Mouse (Mus musculus): ENCODE data around the gene Ccdc92b.

Ccdc92b gene

DNA sequence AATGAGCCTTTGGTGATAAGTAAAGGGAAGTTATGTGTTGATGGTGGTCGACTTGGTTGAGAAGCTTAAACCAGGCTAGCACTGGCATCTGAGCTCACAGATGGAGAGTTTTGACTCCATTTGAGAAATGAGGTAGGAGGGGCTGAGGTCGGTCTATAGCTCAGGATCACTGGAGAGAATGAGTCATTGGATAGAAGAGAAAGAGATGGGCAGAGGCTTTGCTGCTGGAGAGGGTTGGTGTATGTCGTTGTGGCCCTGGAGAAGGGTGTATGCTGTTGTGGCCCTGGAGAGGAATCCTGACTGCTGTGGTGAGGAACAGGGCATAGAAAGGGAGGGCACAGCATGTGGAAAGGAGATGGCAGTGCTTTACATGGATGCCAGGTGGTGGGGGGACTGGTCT is 36.5 kb downstream of the Ccdc92b start:
- DNase-seq (ENCODE audit: low read depth, low spot score) = no peak
- Histone ChIP-seq H3K27me3 (ENCODE audit: control insufficient read depth, insufficient read depth, low read length, poor library complexity, severe bottlenecking) (no peaks in the 10 kb centered on the region), H3K36me3 (ENCODE audit: control insufficient read depth, insufficient read depth, low read length, poor library complexity, severe bottlenecking) (peaks cover 13% of the 10 kb centered on the region)

DNA sequence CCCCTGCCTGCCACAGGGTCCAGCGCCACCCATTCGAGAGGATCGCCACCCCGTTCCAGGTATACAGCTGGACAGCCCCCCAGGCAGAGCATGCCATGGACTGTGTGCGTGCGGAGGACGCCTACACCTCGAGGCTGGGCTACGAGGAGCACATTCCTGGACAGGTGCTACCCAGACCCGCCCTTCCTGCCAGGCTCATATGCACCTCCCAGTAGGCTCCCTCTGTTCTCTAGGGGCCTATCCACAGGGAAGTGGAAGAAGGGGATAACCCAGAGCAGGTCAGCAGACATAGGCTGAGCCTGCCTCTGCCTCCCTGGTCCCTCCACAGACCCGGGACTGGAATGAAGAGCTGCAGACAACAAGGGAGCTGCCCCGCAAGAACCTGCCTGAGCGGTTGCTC is 40.9 kb downstream of the Ccdc92b start:
- Histone ChIP-seq H3K27me3 (ENCODE audit: control insufficient read depth, insufficient read depth, low read length, poor library complexity, severe bottlenecking) (no peaks in the 10 kb centered on the region), H3K36me3 (ENCODE audit: control insufficient read depth, insufficient read depth, low read length, poor library complexity, severe bottlenecking) (peaks cover 13% of the 10 kb centered on the region)
- no peak for DNase-seq (ENCODE audit: low read depth, low spot score)

DNA sequence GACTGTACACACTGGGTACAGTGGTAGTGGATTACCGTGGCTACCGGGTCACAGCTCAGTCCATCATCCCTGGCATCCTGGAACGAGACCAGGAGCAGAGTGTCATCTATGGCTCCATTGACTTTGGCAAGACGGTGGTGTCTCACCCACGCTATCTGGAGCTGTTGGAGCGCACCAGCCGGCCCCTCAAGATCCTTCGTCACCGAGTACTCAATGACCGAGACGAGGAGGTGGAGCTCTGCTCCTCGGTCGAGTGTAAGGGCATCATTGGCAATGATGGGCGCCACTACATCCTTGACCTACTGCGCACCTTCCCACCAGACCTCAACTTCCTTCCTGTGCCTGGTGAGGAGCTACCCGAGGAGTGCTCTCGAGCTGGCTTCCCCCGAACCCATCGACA is 42.2 kb downstream of the Ccdc92b start:
- Histone ChIP-seq H3K27me3 (ENCODE audit: control insufficient read depth, insufficient read depth, low read length, poor library complexity, severe bottlenecking) (no peaks in the 10 kb centered on the region), H3K36me3 (ENCODE audit: control insufficient read depth, insufficient read depth, low read length, poor library complexity, severe bottlenecking) (peaks cover 12% of the 10 kb centered on the region)
- no peak for DNase-seq (ENCODE audit: low read depth, low spot score)

DNA sequence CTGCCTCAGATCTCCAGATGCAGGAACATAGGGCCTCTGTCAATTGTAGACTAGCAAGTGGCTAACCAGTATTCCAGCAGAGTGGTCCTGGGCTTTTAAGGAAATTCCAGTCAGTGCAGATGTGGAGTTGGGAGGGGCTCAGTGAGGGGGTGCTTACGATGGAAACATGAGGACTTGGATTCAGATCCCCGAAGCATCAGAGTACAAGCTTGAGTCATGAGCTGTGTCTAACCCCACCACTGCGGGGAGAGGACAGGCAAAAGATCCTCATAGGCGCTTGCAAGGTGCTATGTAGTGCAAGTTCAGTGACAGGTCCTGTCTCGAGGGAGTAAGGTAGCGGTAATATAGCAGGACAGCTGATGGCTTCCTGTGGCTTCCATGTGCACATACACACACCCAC is 42.8 kb downstream of the Ccdc92b start:
- DNase-seq (ENCODE audit: low read depth, low spot score) = no peak
- Histone ChIP-seq H3K27me3 (ENCODE audit: control insufficient read depth, insufficient read depth, low read length, poor library complexity, severe bottlenecking) (no peaks in the 10 kb centered on the region), H3K36me3 (ENCODE audit: control insufficient read depth, insufficient read depth, low read length, poor library complexity, severe bottlenecking) (peaks cover 12% of the 10 kb centered on the region)

DNA sequence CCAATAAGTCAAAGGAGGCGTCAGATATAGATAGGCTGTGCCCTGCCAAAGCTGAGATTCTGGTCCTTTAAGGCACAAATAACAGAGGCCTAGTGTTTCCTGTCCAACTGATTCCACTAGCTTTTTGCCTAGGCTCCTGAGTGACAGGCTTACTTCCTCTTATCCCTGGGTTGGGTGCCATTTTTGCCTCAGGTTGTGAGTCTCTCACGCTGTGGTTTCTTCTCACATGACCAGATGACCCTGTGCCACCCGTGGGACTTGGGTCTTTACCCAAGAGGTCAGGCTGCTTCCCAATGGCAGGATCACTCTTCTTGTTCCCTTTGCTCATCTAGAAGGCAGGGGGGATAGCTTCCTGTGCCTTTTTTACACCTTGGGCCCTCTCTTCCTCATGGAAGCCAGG is 44.9 kb downstream of the Ccdc92b start:
- H3K27me3 ChIP-seq (ENCODE audit: control insufficient read depth, insufficient read depth, low read length, poor library complexity, severe bottlenecking) = no peaks in the 10 kb centered on the region
- DNase-seq (ENCODE audit: low read depth, low spot score) = no peak
- H3K36me3 ChIP-seq (ENCODE audit: control insufficient read depth, insufficient read depth, low read length, poor library complexity, severe bottlenecking) = peaks cover 7% of the 10 kb centered on the region

DNA sequence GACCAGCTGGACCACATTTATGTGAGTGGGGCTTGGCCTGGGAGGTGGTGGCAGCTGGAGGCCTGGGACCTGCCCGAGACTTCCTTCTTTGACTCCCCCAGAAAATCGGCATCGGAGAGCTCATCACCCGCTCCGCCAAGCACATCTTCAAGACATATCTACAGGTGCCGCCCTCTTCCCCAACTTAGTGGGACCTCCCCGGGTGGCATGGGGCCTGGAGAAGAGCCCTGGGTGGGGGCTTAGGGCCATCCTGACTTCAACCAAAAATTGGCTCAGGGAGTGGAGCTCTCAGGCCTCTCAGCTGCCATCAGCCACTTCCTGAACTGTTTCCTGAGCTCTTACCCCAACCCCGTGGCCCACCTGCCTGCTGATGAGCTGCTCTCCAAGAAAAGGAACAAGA is 45.5 kb downstream of the Ccdc92b start:
- no peak for DNase-seq (ENCODE audit: low read depth, low spot score)
- Histone ChIP-seq H3K36me3 (ENCODE audit: control insufficient read depth, insufficient read depth, low read length, poor library complexity, severe bottlenecking) (peaks cover 4% of the 10 kb centered on the region), H3K27me3 (ENCODE audit: control insufficient read depth, insufficient read depth, low read length, poor library complexity, severe bottlenecking) (no peaks in the 10 kb centered on the region)

DNA sequence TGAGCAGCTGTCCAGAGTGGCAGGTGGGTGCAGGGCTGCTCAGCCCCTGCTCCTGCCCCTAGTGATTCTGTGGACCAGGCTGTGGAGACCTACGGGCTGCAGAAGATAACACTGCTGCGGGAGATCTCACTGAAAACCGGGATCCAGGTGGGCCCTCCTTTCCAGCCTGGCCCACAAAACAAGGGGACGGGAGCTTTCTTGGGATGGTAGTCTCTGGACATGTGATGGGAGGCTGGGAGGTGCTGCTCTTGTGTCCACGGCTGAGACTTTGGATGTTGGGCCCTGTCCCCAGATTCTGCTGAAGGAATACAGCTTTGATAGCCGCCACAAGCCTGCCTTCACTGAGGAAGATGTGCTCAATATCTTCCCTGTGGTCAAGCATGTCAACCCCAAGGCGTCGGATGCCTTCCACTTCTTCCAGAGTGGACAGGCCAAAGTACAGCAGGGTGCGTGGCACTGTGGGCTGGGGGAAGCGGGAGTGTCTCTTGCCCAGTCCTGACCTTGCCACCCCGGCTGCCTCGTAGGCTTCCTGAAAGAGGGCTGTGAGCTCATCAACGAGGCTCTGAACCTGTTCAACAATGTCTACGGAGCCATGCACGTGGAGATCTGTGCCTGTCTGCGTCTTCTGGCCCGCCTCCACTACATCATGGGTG is 46.4 kb downstream of the Ccdc92b start:
- H3K36me3 ChIP-seq (ENCODE audit: control insufficient read depth, insufficient read depth, low read length, poor library complexity, severe bottlenecking) = peaks cover 4% of the 10 kb centered on the region
- DNase-seq (ENCODE audit: low read depth, low spot score) = no peak
- H3K27me3 ChIP-seq (ENCODE audit: control insufficient read depth, insufficient read depth, low read length, poor library complexity, severe bottlenecking) = no peaks in the 10 kb centered on the region

DNA sequence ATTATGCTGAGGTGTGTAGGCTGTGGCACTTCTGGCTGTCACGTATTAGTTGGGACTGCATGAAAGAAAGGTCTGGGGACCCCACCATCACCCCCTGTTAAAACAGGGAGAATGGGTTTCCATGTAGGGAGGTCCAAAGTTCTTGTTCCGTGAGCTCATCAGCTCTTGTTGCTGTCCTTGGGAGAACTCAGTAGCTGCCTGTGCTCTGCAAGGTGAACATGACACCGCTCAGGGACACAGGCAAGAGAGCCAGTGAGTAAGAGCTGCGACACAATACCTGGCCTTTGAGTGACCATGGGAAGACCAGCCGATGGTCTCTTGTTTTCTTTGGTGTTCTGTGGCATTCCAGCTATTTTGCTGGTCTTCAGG is 46.9 kb downstream of the Ccdc92b start:
- Histone ChIP-seq H3K36me3 (ENCODE audit: control insufficient read depth, insufficient read depth, low read length, poor library complexity, severe bottlenecking) (peaks cover 4% of the 10 kb centered on the region), H3K27me3 (ENCODE audit: control insufficient read depth, insufficient read depth, low read length, poor library complexity, severe bottlenecking) (no peaks in the 10 kb centered on the region)
- DNase-seq (ENCODE audit: low read depth, low spot score) = no peak

DNA sequence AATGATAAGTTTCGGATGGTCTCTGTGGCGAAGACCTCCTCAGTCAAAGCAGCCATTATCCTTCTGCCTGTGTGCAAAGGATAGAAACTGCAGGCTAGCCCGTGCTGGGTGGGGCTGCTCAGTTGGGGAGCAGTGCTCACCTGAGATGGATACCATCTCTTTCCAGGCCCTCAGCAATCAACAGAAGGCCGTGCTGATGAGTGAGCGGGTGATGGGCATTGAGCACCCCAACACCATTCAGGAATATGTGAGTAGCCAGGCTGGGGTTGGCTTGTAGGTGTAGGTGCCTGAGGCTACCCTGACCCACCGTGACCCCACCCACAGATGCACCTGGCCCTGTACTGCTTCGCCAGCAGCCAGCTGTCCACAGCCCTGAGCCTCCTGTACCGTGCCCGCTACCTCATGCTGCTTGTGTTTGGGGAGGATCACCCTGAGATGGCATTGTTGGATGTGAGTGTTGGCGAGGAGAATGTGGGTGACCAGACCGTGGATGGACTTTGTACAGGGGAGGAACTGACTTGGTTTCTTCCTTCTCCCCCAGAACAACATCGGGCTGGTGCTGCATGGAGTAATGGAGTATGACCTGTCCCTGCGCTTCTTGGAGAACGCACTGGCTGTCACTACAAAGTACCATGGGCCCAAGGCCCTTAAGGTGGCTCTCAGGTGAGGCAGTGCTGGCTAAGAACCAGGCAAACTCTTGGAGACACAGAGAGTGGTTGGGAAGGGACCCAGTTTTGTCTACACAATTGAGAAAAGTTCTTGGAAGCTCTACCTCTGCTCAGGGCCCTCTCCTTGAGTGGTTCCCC is 47.6 kb downstream of the Ccdc92b start:
- Histone ChIP-seq H3K36me3 (ENCODE audit: control insufficient read depth, insufficient read depth, low read length, poor library complexity, severe bottlenecking) (peaks cover 4% of the 10 kb centered on the region; the same call in 1 of the 2 replicates), H3K27me3 (ENCODE audit: control insufficient read depth, insufficient read depth, low read length, poor library complexity, severe bottlenecking) (no peaks in the 10 kb centered on the region)
- DNase-seq (ENCODE audit: low read depth, low spot score) = no peak

DNA sequence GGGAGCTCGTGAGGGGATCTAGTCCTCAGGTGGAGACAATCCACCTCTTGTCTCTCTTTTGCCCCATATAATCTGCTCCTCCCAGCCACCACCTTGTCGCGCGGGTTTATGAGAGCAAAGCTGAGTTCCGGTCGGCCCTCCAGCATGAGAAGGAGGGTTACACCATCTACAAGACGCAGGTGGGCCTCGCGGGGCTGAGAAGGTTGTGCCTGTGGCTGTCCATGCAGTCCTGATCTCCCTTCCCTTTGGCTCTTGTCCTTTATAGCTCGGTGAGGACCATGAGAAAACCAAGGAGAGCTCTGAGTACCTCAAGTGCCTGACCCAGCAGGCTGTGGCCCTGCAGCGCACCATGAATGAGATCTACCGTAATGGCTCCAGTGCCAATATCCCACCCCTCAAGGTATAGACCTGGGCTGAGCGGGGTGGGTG is 48.2 kb downstream of the Ccdc92b start:
- Histone ChIP-seq H3K36me3 (ENCODE audit: control insufficient read depth, insufficient read depth, low read length, poor library complexity, severe bottlenecking) (peaks cover 4% of the 10 kb centered on the region; the same call in 1 of the 2 replicates), H3K27me3 (ENCODE audit: control insufficient read depth, insufficient read depth, low read length, poor library complexity, severe bottlenecking) (no peaks in the 10 kb centered on the region)
- DNase-seq (ENCODE audit: low read depth, low spot score) = no peak

DNA sequence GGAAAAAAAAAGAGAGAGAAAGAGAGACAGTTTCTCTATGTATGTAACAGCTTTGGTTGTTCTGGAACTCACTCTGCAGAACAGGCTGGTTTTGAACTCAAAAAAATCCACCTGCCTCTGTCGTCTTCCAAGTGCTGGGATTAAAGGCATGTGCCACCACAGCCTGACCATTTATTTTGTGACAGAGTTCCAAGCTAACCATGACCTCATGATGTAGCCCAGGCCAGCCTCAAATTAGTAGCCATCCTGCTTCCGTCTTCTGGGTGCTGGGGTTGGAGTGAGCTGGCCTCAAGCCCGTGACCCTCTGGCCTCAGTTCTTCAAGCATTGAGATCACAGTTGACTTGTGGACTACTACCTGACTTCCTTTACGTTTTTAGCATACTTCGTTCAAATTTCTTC is 49.1 kb downstream of the Ccdc92b start:
- DNase-seq (ENCODE audit: low read depth, low spot score) = no peak
- H3K27me3 ChIP-seq (ENCODE audit: control insufficient read depth, insufficient read depth, low read length, poor library complexity, severe bottlenecking) = no peaks in the 10 kb centered on the region

DNA sequence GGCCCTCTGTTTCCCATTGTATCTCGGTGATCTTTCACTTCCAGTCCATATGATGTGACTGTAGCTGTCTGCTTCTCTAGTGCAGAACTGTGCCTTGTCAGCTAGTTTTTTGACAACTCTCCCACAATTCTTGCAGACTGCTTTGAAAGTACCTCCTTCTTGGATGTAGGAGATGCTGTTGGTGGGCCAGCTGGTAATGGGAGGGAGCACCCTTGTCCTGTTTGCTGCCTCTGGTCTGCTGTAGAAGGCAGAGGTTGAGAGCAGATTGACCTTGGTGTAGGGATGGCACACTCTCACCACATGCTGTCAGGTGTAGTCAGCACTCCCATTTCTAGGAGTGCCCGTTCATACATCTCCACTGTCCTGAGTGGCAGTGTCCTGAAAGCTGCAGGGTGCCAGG is 49.6 kb downstream of the Ccdc92b start:
- H3K36me3 ChIP-seq (ENCODE audit: control insufficient read depth, insufficient read depth, low read length, poor library complexity, severe bottlenecking) = peaks cover 4% of the 10 kb centered on the region; the same call in 1 of the 2 replicates
- no peaks in the 10 kb centered on the region for H3K27me3 ChIP-seq (ENCODE audit: control insufficient read depth, insufficient read depth, low read length, poor library complexity, severe bottlenecking)
- DNase-seq (ENCODE audit: low read depth, low spot score) = no peak

More for the DNA sequence above, 49.1 kb downstream of the Ccdc92b start:
- peaks cover 4% of the 10 kb centered on the region; the same call in 1 of the 2 replicates for H3K36me3 ChIP-seq (ENCODE audit: control insufficient read depth, insufficient read depth, low read length, poor library complexity, severe bottlenecking)

DNA sequence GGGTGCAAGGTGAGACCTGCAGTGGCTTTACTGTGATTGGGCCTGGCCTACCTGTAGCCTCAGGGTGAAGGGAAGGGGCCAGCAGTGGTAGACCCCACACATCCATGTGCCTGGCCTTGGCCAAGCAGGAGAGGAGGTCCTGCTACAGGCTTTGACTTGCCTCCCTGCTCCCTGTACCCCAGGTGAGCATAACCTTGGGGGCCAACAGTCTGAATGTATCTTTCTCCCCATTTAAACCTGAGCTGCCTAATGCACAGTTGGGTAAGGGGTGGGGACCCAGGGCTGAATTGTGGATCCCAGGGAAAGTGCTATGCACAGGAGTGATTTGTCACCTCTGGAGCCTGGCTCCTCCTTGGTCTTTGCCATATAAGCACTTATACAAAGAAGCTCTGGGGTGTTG is 50.7 kb downstream of the Ccdc92b start:
- DNase-seq (ENCODE audit: low read depth, low spot score) = no peak
- Histone ChIP-seq H3K27me3 (ENCODE audit: control insufficient read depth, insufficient read depth, low read length, poor library complexity, severe bottlenecking) (no peaks in the 10 kb centered on the region), H3K36me3 (ENCODE audit: control insufficient read depth, insufficient read depth, low read length, poor library complexity, severe bottlenecking) (peaks cover 10% of the 10 kb centered on the region)

DNA sequence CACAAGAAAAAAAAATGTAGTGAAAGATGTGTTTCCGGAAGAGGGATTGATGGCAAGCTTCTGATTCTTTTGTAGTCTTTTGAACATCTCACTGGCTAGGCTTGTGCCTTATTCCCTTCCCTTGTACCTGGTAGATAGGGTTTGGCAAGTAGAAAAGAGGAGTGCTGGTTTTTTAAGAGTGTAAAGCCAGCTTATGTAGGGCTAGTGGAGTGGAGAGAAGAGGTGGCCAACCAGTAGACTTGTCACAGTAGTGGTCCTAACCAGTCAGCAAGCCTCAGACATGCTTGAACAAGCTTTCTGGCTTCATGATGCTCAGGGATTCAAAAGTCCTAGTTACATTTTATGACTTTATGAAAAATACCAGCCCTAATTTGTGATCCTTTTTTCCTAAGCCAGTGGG is 51.6 kb downstream of the Ccdc92b start:
- DNase-seq (ENCODE audit: low read depth, low spot score) = no peak
- H3K27me3 ChIP-seq (ENCODE audit: control insufficient read depth, insufficient read depth, low read length, poor library complexity, severe bottlenecking) = no peaks in the 10 kb centered on the region
- H3K36me3 ChIP-seq (ENCODE audit: control insufficient read depth, insufficient read depth, low read length, poor library complexity, severe bottlenecking) = peaks cover 10% of the 10 kb centered on the region

DNA sequence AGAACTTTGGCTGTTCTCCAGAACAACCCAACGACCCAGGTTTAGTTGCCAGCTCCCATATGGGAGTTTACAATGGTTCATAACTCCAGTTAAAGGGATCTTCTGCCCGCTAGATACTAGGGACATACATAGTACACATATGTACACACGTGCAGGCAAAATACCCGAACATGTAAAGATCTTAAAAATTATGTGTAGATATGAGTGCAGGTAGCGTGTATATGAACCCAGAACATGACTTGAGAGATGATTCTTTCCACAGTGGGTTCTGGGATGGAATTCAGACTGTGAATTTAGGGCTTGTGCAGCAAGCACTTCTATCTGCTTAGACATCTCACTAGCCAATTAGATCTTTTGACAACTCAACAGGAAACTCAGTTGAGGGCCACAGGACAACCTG is 52.4 kb downstream of the Ccdc92b start:
- DNase-seq (ENCODE audit: low read depth, low spot score) = no peak
- Histone ChIP-seq H3K36me3 (ENCODE audit: control insufficient read depth, insufficient read depth, low read length, poor library complexity, severe bottlenecking) (peaks cover 8% of the 10 kb centered on the region), H3K27me3 (ENCODE audit: control insufficient read depth, insufficient read depth, low read length, poor library complexity, severe bottlenecking) (no peaks in the 10 kb centered on the region)
